Mouse (Mus musculus) adrenal gland (tissue): ENCODE data around the gene Ccl19.
"Not testable (repeated sequence)": the region's sequence is repeated elsewhere in the genome, so short reads cannot be mapped to it uniquely, and the experiment has no call there.

ENCODE experiments used
- intact Hi-C: fragments of 180-260 bp; cut with DNase I; formaldehyde crosslinking; loops from one replicate; pipeline ENCODE4 v1.15.1; 2025
- long read RNA-seq, 2 experiments: library from polyadenylated mRNA; unstranded; transcript quantifications; one replicate each; pipeline ENCODE4 v2.0.0; 2020; ENCODE audit warnings: borderline replicate concordance in 1 of 2; ENCODE audit not compliant: insufficient replicate concordance in 1 of 2

Ccl19 gene
- long read RNA-seq, experiment 1, partial matches to known transcripts = 0 of 1 reads
- long read RNA-seq, experiment 1, other reads (novel, unspliced or antisense) = 0 of 1 reads
- long read RNA-seq, experiment 2 = 0 reads

DNA sequence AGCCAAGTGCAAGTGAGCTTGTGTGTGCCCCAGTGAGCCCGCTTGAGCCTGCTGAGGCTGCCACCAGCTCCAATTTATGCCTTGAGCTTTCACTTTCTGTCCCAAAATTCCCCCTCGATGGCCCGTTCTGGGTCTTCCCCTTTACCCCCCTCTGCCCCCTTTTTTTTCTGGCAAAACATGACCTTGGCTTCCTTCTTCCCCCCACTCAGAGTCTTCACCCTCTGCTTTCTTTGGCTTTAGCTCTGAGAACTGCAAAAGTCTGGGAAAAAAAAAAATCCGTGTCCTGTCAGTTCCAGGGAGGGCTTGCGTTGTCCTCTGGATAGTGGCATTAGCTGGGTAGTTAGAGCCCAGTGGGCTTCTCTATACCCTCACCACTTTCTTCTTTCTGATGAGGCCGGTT lies at the start of gene Ccl19:
Gene Ccl19, minus strand, starts transcription at position 101 of the 400 bp plus-strand sequence.
- intact Hi-C loops = not testable (repeated sequence)

DNA sequence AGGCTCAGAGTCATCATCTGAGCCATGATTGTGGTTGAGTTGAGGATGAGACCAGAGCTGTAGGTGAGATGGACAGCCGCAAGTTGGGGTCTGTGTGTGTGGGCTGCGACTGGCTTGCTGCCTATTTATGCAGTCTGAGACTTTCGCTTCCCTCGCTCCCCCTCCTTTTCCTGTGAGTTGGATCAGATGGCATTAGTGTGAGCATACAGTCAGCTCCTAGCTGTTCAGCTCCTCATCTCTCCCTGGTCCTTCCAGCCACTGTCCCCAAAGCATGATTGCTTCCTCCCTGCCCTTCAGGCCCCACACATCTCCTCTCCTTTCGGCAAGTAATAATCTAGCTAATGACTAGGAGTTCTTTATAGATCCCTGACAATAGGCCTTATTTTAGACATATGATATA lies 17.5 kb upstream of the Ccl19 start, which contains the start of gene Ccl21a:
Gene Ccl21a, minus strand, starts transcription at position 101 of the 400 bp plus-strand sequence.
- intact Hi-C loops = not testable (repeated sequence)

DNA sequence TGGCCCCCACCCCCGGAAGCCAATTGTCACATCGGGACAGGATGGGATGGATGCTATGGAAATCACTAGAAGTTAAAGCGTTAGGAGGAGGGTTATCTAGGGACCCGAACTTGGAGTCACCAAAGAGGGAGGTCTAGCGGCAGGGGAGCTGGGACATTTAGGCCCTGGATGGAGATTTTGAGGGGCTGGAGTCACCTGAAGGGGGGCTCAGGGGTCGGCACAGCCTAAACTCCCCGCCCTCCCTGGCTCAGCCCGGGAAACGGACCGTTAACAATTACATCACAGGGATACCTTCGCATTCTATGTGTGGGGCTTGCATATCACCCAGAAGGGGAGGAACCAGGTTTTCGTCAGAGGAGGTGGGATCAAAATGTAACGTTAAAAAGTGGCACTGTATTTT lies 21.1 kb downstream of the Ccl19 start, which contains the start of gene 4930578G10Rik:
Gene 4930578G10Rik, plus strand, starts transcription at position 301 of the 400 bp plus-strand sequence.
- intact Hi-C loops = not testable (repeated sequence)
